Mouse (Mus musculus) 3134 (cell line): ENCODE results near the gene Selenos.

Experiments
- DNase-seq: peaks from one replicate; pipeline ENCODE4 v3.0.0-alpha.2; 2011; ENCODE audit warnings: low spot score; ENCODE audit not compliant: insufficient read length; ENCODE audit errors: extremely low read depth

Gene Selenos

DNA sequence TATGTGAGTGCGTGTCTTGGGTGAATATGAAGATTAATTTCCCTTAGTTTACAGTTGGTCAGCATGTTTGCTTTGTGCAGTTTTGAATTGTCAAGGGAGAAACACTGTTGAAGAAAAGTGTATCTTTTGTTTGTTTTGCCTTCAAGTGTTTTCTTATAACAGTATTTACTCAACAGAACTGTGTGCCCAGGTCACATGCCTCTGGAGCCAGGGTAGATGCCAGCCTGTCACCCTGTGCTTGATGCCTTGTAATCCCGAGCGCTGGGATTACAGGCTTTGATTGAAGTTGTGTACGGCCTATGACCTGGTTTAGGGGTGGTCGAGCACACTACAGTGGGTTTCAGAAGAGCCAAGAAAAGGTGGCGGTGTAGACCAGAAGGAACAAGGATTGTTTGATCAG is 4.3 kb downstream of the Selenos start:
- no peak for DNase-seq

- DNase-seq = no peak
Observed at GRCm38 (mm10) chr7:66084546-66084945, 5.1 kb downstream of the Selenos start.

DNA sequence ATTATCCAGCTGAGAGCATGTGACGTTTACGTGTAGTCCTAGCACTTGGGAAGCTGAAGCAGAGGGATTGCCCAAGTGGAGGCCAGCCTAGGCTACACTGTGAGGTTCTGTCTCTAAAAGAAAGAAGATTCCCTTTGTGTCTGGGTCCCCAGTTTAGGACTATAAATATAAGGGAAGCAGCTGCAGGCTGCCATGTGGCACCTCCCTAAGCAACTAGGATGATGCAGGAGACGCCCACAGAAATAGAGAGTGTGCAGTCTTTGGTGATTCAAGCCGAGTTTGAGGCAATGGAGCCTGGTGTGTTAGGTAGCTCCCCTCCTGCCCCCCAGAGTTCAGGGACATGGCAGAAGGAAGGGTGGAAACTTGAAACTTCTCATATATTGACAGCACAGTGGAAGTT is 8.2 kb downstream of the Selenos start:
- DNase-seq = no peak

DNA sequence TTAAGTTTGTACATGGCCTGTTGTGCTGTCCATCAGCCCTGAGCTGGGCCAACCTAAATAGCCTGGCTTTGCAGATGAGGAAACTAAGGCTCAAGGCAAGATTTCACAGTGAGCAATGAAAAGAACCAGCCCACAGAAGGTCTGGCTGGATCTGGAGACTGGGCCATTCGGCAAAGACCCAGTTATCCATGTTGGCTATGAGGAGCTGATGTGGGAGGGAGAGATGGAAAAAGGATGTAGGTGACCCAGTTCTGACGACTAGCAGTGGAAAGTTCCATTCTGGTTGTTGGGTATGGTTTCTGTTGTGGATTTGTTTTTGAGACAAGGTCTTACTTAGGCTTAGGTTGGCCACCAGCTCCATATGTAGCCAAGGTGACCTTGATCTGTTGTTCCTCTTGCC is 8.6 kb downstream of the Selenos start:
- no peak for DNase-seq

GRCm38 (mm10) chr7:66090676-66091190 is 11.3 kb downstream of the Selenos start:
- DNase-seq = no peak

DNA sequence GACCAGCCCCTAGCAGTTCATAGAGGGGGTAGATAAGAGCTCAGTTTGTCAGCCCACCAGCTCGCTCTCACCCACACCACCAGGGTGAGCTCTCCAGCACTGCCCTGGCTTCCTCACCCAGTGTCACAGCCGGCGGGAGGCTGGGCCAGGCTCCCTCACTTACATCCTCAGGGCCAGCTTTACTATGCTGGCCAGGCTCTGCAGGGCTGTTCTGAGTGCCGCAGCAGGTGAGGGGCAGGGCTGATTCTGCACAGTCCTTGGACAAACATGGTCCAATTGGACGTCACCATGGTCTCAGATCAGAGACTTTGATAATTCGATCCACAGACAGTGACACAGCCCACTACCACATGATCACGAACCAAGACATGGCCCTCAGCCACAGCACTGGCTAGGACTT is 12.1 kb downstream of the Selenos start:
- no peak for DNase-seq

GRCm38 (mm10) chr7:66092656-66093055 is 13.2 kb downstream of the Selenos start:
- DNase-seq = no peak

- no peak for DNase-seq
Observed at GRCm38 (mm10) chr7:66094141-66094540, 14.7 kb downstream of the Selenos start.

- no peak for DNase-seq
Observed at GRCm38 (mm10) chr7:66098803-66099202, 19.4 kb downstream of the Selenos start.

- no peak for DNase-seq
Observed at GRCm38 (mm10) chr7:66101866-66102265, 22.4 kb downstream of the Selenos start.

- no peak for DNase-seq
Observed at GRCm38 (mm10) chr7:66104531-66104930, 25.1 kb downstream of the Selenos start.

DNA sequence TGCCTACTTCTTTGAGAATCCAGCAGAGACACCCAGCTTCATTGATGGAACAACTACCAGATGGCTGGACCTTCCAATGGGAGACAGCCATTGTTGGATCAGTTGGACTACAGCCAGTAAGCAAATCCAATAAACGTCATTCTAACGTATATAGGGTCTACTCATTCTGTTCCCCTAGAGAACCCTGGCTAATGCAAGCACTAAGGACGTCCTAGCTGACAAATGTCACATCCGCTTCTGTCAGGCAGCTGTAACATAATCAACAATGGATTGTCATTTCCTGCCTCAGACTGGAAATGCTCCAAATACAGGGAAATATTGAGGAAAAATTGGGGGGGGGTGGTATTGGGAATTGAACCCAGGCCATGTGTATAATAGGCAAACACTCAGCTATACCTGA is 26.3 kb downstream of the Selenos start:
- DNase-seq = no peak

- no peak for DNase-seq
Observed at GRCm38 (mm10) chr7:66106581-66107056, 27.2 kb downstream of the Selenos start.

GRCm38 (mm10) chr7:66107206-66107605 is 27.8 kb downstream of the Selenos start:
- no peak for DNase-seq

- DNase-seq = peak; percentile 34
Observed at GRCm38 (mm10) chr7:66107930-66108329, 28.5 kb downstream of the Selenos start.

- peak; percentile 96 for DNase-seq
Observed at GRCm38 (mm10) chr7:66108961-66109854, 29.8 kb downstream of the Selenos start, which contains the start of gene Chsy1. Gene Chsy1, plus strand, starts transcription at chr7:66109515.

GRCm38 (mm10) chr7:66109855-66110635 is 30.6 kb downstream of the Selenos start:
- DNase-seq = peak; percentile 53

- DNase-seq = no peak
Observed at GRCm38 (mm10) chr7:66110636-66111112, 31.2 kb downstream of the Selenos start.

- DNase-seq = no peak
Observed at GRCm38 (mm10) chr7:66111211-66111610, 31.8 kb downstream of the Selenos start.

- DNase-seq = no peak
Observed at GRCm38 (mm10) chr7:66113561-66113960, 34.1 kb downstream of the Selenos start.

DNA sequence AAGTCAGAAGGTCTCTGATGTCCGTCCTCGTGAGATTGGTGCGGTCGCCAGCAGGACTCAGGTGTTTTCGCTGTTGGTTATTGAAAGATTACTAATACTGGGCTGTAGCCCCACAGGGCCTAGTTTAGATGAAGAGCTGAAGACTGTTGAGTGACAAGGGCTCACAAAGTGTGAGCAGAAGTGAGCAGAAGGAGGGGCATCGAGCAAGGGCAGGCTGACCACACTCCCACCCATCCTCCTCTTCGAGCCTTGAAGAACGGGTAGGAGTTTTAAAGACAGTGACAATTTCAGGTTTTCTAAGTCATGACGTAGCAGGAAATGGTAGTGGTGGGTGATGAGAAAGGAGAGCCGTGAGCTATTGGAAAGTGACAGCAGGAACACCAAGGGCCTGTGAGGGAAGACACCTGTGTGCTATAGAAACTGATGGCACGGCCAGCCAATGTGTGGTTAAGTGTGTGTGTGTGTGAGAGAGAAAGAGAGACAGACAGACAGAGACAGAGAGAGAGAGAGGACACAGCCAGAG is 36.4 kb downstream of the Selenos start:
- no peak for DNase-seq
